Mouse (Mus musculus): ENCODE measurements at regions not wholly inside any gene's neighbourhood (a gene's known extent, or its start where the extent isn't known, plus 50 kb on each side); places are given as distances from the start of the nearest gene placed in this dataset.
A peak's percentile ranks its signal among the peaks of the same experiment; 100 is the strongest.
"Not testable (repeated sequence)": the region's sequence is repeated elsewhere in the genome, so short reads cannot be mapped to it uniquely, and the experiment has no call there.

DNA sequence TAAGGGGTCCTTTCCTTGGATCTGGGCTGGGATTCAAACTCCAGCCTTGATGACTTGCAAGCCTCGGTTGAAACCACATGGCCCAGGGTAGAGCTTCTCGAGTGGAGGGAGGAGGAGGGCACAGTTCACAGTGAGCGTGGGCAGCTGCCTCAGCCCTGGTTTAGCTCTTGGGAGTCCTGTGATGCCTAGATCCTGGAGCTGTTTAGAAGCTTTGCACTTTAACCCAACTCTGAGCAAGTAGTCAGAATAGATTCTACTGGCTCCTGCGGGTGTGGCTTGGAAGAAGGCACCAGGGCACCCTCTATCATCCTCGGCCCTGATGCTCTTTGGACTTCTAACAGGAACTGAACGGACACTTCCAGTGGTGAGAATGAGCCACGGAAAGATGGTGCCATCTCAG, 72.5 kb downstream of the Cpn2 start:
- ATAC-seq (ENCODE audit: low FRiP score), result no peak
- no peak overlapping the region for H3K4me3 ChIP-seq (replicated peaks)
- H3K27me3 ChIP-seq (replicated peaks), result 0 out of 2 replicates have a peak, but pooled peaks cover 9% of the 10 kb centered on the region
- H3K9ac ChIP-seq (replicated peaks), result no peak overlapping the region
- H3K4me1 ChIP-seq, result peaks cover 15% of the 10 kb centered on the region
- no peak overlapping the region for H3K4me2 ChIP-seq
- WGBS, result 83% methylated on average over 7 of the region's 7 CpGs
- no peaks in the 10 kb centered on the region for H3K36me3 ChIP-seq
- H3K9me3 ChIP-seq (replicated peaks), result no peaks in the 10 kb centered on the region
- H3K27ac ChIP-seq (replicated peaks), result no peak overlapping the region

DNA sequence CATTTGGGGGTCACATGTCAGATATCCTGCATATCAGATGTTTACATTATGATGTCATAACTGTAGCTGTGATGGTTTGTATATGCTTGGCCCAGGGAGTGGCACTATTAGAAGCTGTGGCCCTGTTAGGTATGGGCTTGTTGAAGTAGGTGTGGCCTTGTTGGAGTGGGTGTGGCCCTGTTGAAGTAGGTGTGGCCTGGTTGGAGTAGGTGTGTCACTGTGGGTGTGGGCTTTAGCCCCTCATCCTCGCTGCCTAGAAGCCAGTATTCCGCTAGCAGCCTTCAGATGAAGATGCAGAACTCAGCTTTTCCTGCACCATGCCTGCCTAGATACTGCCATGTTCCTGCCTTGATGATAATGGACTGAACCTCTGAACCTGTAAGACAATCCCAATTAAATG, 71.4 kb downstream of the Cpn2 start:
- WGBS, result 96% methylated on average over 2 of the region's 2 CpGs
- H3K9ac ChIP-seq (replicated peaks); H3K4me3 ChIP-seq (replicated peaks); H3K27me3 ChIP-seq (replicated peaks); H3K9me3 ChIP-seq (replicated peaks); H3K36me3 ChIP-seq; H3K27ac ChIP-seq (replicated peaks); ATAC-seq (ENCODE audit: low FRiP score); H3K4me2 ChIP-seq: not testable (repeated sequence)
- H3K4me1 ChIP-seq, result peaks cover 15% of the 10 kb centered on the region

DNA sequence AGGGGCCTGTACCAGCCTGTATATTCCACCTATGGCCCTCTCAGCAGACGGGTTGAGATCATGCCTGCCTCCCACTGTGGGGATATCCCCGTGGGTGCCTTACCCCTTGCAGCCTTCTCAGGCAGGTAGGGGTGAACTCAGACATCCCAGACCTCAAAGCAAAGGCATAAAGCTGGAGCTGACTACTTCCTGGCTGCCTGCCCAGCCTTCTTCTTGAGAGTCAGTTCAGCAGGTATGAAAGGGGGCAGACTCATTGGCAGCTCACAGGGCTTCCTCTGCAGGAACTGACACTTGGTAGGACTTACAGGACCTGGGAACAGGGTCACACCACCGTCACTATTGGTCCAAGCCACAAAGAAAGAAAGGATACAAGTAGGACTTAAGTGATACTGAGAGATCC, 69.9 kb downstream of the Cpn2 start:
- no peak for ATAC-seq (ENCODE audit: low FRiP score)
- no peak overlapping the region for H3K27ac ChIP-seq (replicated peaks)

DNA sequence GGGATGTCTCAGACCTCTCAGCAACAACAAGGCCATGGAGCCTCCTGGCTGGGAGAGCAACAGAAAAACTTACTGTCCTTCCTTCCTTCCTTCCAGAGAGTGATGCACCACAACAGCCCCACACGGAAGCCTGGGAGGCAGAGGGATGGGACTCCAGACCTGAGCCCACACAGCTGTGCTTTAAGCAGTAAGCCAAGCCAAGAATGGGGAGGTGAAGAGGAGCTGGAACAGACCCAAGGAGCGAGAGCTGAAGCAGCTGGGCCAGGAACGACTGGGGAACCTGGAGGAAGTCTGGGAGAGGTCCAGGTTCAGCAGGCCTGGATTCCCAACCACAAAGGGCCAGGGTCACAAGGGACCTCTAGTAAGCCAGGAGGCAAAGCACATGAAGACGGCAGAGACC, 67.5 kb downstream of the Cpn2 start:
- ATAC-seq (ENCODE audit: low FRiP score), result no peak
- no peak overlapping the region for H3K4me3 ChIP-seq (replicated peaks)
- WGBS, result 64% methylated on average over 4 of the region's 4 CpGs

More for the DNA sequence above, 69.9 kb downstream of the Cpn2 start:
- Histone ChIP-seq H3K9ac (replicated peaks) (no peak overlapping the region), H3K4me1 (peaks cover 15% of the 10 kb centered on the region), H3K9me3 (replicated peaks) (no peaks in the 10 kb centered on the region), H3K27me3 (replicated peaks) (0 out of 2 replicates have a peak, but pooled peaks cover under 1% of the 10 kb centered on the region), H3K4me2 (no peak overlapping the region), H3K36me3 (no peaks in the 10 kb centered on the region), H3K4me3 (replicated peaks) (no peak overlapping the region)
- 78% methylated on average over 3 of the region's 3 CpGs for WGBS

DNA sequence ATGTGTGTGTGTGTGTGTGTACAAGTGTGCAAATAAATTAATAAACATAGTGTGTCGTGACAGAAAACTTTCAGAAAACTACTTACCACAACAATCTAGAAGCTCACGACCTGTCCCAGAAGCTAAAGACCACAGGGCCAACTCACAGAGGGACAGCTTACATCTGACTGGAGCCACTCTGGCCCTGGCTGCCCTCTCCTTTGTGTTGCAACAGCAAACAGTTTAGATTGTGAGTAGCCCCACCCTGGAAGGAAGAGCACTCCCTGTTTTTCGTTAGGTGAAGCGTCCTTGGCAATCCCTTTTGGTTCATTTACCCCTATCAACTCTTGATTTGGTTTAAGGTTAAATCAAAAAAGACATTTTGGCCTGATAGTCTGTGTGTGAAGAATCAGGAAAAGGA, 63.2 kb downstream of the Cpn2 start:
- no peaks in the 10 kb centered on the region for H3K36me3 ChIP-seq
- H3K9me3 ChIP-seq (replicated peaks), result no peaks in the 10 kb centered on the region
- ATAC-seq (ENCODE audit: low FRiP score), result no peak
- H3K27ac ChIP-seq (replicated peaks), result no peak overlapping the region
- peaks cover 11% of the 10 kb centered on the region for H3K4me1 ChIP-seq
- no peak overlapping the region for H3K4me3 ChIP-seq (replicated peaks)
- 50% methylated on average over 4 of the region's 4 CpGs for WGBS
- H3K4me2 ChIP-seq, result no peak overlapping the region
- H3K27me3 ChIP-seq (replicated peaks), result no peaks in the 10 kb centered on the region; the same call in 1 of the 2 replicates
- H3K9ac ChIP-seq (replicated peaks), result no peak overlapping the region

More for the DNA sequence above, 67.5 kb downstream of the Cpn2 start:
- Histone ChIP-seq H3K9me3 (replicated peaks) (no peaks in the 10 kb centered on the region), H3K4me2 (no peak overlapping the region), H3K9ac (replicated peaks) (no peak overlapping the region), H3K4me1 (no peaks in the 10 kb centered on the region), H3K27ac (replicated peaks) (no peak overlapping the region), H3K27me3 (replicated peaks) (no peaks in the 10 kb centered on the region; the same call in 1 of the 2 replicates), H3K36me3 (no peaks in the 10 kb centered on the region)

DNA sequence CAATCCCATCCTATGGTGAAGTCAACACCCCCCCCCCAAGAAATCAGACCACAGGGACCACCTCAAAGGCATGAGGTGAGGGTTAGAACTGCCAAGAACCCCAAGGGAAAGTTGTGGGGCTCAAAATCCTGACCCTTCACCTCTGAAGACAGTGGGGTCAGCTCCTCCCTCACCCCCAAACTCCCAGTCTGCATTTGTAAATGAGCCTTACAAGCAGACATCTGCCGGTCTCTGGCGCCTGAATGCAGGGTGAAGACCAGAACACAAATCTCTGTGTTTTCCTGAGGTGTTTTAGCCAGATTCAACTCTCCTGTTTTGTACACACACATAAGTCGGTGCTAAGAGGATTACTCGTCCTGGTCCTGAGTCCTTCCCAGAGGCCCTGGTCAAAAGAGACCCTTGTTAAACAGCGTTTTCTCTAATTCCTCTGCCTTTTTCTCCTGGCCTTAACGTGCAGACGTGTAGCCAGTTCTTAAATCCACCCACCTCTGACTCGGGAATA, 61.9 kb downstream of the Cpn2 start:
- peaks cover 11% of the 10 kb centered on the region for H3K4me1 ChIP-seq
- peak overlapping the region; percentile 29 for H3K4me2 ChIP-seq
- ATAC-seq (ENCODE audit: low FRiP score), result no peak
- no peaks in the 10 kb centered on the region for H3K9me3 ChIP-seq (replicated peaks)
- no peak overlapping the region for H3K4me3 ChIP-seq (replicated peaks)
- WGBS, result 12% methylated on average over 8 of the region's 8 CpGs
- H3K9ac ChIP-seq (replicated peaks), result no peak overlapping the region
- H3K27ac ChIP-seq (replicated peaks), result no peak overlapping the region
- no peaks in the 10 kb centered on the region for H3K36me3 ChIP-seq
- H3K27me3 ChIP-seq (replicated peaks), result no peaks in the 10 kb centered on the region; the same call in 1 of the 2 replicates

DNA sequence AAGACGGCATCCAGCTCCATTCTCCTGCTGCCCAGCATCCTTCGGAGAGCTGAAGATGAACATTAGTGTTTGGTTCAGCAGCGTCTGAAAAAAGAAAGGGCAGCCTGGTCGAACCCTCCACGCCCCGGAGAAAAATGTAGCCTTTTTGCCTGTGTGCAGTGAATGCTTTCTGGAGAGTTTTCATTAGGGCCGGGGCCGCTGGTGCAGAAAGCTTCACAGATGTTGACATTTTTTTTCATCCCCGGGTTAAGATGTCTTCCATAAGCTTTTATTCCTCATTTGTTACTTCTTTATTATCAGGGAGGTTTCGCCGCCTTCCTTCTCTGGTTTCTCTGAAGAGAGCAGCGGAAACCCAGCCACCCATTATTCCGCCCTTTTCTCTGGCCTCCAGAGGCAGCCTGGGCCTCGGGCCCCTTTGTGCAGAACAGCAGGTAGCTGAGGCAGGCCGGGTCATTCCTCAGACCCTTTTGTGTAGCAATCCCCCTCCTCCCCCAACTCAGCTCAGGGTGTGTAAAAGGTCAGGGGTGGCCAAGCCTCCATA, 61.4 kb downstream of the Cpn2 start:
- no peaks in the 10 kb centered on the region; the same call in 1 of the 2 replicates for H3K27me3 ChIP-seq (replicated peaks)
- H3K36me3 ChIP-seq, result no peaks in the 10 kb centered on the region
- 9% methylated on average over 15 of the region's 15 CpGs for WGBS
- no peak overlapping the region for H3K27ac ChIP-seq (replicated peaks)
- no peak overlapping the region for H3K9ac ChIP-seq (replicated peaks)
- no peak overlapping the region for H3K4me3 ChIP-seq (replicated peaks)
- ATAC-seq (ENCODE audit: low FRiP score), result no peak
- peaks cover 11% of the 10 kb centered on the region for H3K4me1 ChIP-seq
- peak overlapping the region; percentile 29 for H3K4me2 ChIP-seq
- H3K9me3 ChIP-seq (replicated peaks), result no peaks in the 10 kb centered on the region

Measured in neural tube, embryonic 15.5 days (tissue).